Mouse (Mus musculus) embryonic facial prominence, embryonic 14.5 days (tissue): ENCODE results near the gene B4gat1. TPM values are rescaled to one million over a fixed set of nuclear protein-coding genes. Genes with fewer than 3 reads are reported as not detected.
"Not testable (repeated sequence)": the region's sequence is repeated elsewhere in the genome, so short reads cannot be mapped to it uniquely, and the experiment has no call there.

Experiments
- ATAC-seq: fragments of 200-750 bp; cut with Nextera tagmentation; 2 replicates; pipeline ENCODE4 v1.8.0; 2017; ENCODE audit warnings: low read depth, moderate number of reproducible peaks, moderate TSS enrichment
- DNase-seq: peaks from one replicate; pipeline ENCODE4 v3.0.0-alpha.2; 2015; ENCODE audit warnings: low spot score
- H3K27ac ChIP-seq: fragments of 300-500 bp; sonication (generic); replicated peaks from 2 replicates; pipeline ENCODE4 v1.5.1; 2014; ENCODE audit warnings: low read depth, mild to moderate bottlenecking, low read length, moderate library complexity
- H3K27me3 ChIP-seq: fragments of 300-500 bp; sonication (generic); replicated peaks from 2 replicates; pipeline ENCODE4 v1.6.1; 2014; ENCODE audit warnings: low read length; ENCODE audit not compliant: control insufficient read depth, insufficient read depth
- H3K36me3 ChIP-seq: fragments of 300-500 bp; sonication (generic); 2 replicates; pipeline ENCODE4 v1.6.1; 2014; ENCODE audit warnings: low read length, mixed read lengths; ENCODE audit not compliant: control insufficient read depth, insufficient read depth
- H3K4me1 ChIP-seq: fragments of 300-500 bp; sonication (generic); 2 replicates; pipeline ENCODE4 v1.6.1; 2014; ENCODE audit warnings: antibody characterized with exemption, low read length; ENCODE audit not compliant: control insufficient read depth, insufficient read depth
- H3K4me2 ChIP-seq: fragments of 300-500 bp; sonication (generic); 2 replicates; pipeline ENCODE4 v1.6.1; 2014; ENCODE audit warnings: low read depth, mild to moderate bottlenecking, low read length, moderate library complexity, mixed read lengths
- H3K4me3 ChIP-seq: fragments of 300-500 bp; sonication (generic); 2 replicates; pipeline ENCODE4 v1.5.1; 2014; ENCODE audit warnings: low read depth, mild to moderate bottlenecking, low read length
- H3K9ac ChIP-seq: fragments of 300-500 bp; sonication (generic); 2 replicates; pipeline ENCODE4 v1.6.1; 2014; ENCODE audit warnings: low read depth, mild to moderate bottlenecking, low read length, moderate library complexity, mixed read lengths
- H3K9me3 ChIP-seq: fragments of 300-500 bp; sonication (generic); 2 replicates; pipeline ENCODE4 v1.6.1; 2016; ENCODE audit warnings: low read length; ENCODE audit not compliant: control insufficient read depth
- WGBS: fragments of 180-500 bp; shearing (Covaris S2); extraction: QIAGEN DNeasy Blood & Tissue Kit; methylation state at CpG from one replicate; pipeline ENCODE4 v1.1.7; 2014; 5-methylcytosine and 5-hydroxymethylcytosine counted together
- polyA plus RNA-seq: library from polyadenylated mRNA; unstranded; fragments of >200 nt; fragmentation: Nextera tagmentation; extraction: Ambion mirVana; gene quantifications from 2 replicates; pipeline ENCODE4 v1.2.1, GENCODE M21; 2014

The B4gat1 gene
- polyA plus RNA-seq, 1 experiment from 2014 or later = 42.9 TPM

GRCm38 (mm10) chr19:5082005-5082404 lies 43.4 kb downstream of the B4gat1 start:
- Histone ChIP-seq H3K27ac (no peak overlapping the region), H3K9ac (no peak overlapping the region), H3K4me2 (no peak overlapping the region), H3K9me3 (no peaks in the 10 kb centered on the region), H3K4me3 (no peak overlapping the region), H3K27me3 (peaks cover 62% of the 10 kb centered on the region), H3K4me1 (no peaks in the 10 kb centered on the region), H3K36me3 (no peaks in the 10 kb centered on the region)
- 72% methylated on average over 14 of the region's 18 CpGs for WGBS
- no peak for DNase-seq
- ATAC-seq = no peak

GRCm38 (mm10) chr19:5082596-5082995 lies 44.0 kb downstream of the B4gat1 start:
- Histone ChIP-seq H3K4me2 (no peak overlapping the region), H3K27me3 (peaks cover 62% of the 10 kb centered on the region), H3K4me1 (peaks cover 4% of the 10 kb centered on the region; the same call in 1 of the 2 replicates), H3K36me3 (no peaks in the 10 kb centered on the region), H3K4me3 (no peak overlapping the region), H3K9me3 (no peaks in the 10 kb centered on the region), H3K27ac (no peak overlapping the region), H3K9ac (no peak overlapping the region)
- ATAC-seq (no peak), DNase-seq (no peak)
- 70% methylated on average over 22 of the region's 24 CpGs for WGBS

- Histone ChIP-seq H3K4me1 (peaks cover 7% of the 10 kb centered on the region; the same call in 1 of the 2 replicates), H3K27ac (no peak overlapping the region), H3K9me3 (no peaks in the 10 kb centered on the region), H3K4me3 (peak overlapping the region; percentile 49), H3K36me3 (peaks cover under 1% of the 10 kb centered on the region; the same call in 1 of the 2 replicates), H3K9ac (no peak overlapping the region; the same call in 1 of the 2 replicates), H3K27me3 (peaks cover 62% of the 10 kb centered on the region), H3K4me2 (peak overlapping the region; percentile 83; the same call in 1 of the 2 replicates)
- 59% methylated on average over 3 of the region's 3 CpGs for WGBS
- ATAC-seq (no peak), DNase-seq (no peak)
Measured at GRCm38 (mm10) chr19:5083961-5084833, 45.6 kb downstream of the B4gat1 start.

- ATAC-seq (no peak), DNase-seq (no peak)
- H3K9ac ChIP-seq = peak overlapping the region; percentile 61; the same call in 1 of the 2 replicates
- WGBS = 8% methylated on average over 7 of the region's 15 CpGs
- H3K27ac ChIP-seq = no peak overlapping the region
- no peaks in the 10 kb centered on the region for H3K9me3 ChIP-seq
- peaks cover 62% of the 10 kb centered on the region for H3K27me3 ChIP-seq
- peaks cover 6% of the 10 kb centered on the region; the same call in 1 of the 2 replicates for H3K36me3 ChIP-seq
- H3K4me2 ChIP-seq = peak overlapping the region; percentile 83
- peaks cover 10% of the 10 kb centered on the region; the same call in 1 of the 2 replicates for H3K4me1 ChIP-seq
- peak overlapping the region; percentile 49 for H3K4me3 ChIP-seq
Measured at GRCm38 (mm10) chr19:5084834-5085144, 46.2 kb downstream of the B4gat1 start.

- no peaks in the 10 kb centered on the region for H3K9me3 ChIP-seq
- H3K36me3 ChIP-seq = peaks cover 11% of the 10 kb centered on the region
- DNase-seq = no peak
- H3K4me3 ChIP-seq = peak within 1 kb of the TSS; percentile 49
- H3K9ac ChIP-seq = peak within 1 kb of the TSS; percentile 61
- H3K27me3 ChIP-seq = peaks cover 62% of the 10 kb centered on the region
- WGBS = 1% methylated on average over 22 of the region's 69 CpGs
- no peak for ATAC-seq
- no peak within 1 kb of the TSS for H3K27ac ChIP-seq
- H3K4me1 ChIP-seq = peaks cover 10% of the 10 kb centered on the region; the same call in 1 of the 2 replicates
- H3K4me2 ChIP-seq = peak within 1 kb of the TSS; percentile 83
Measured at GRCm38 (mm10) chr19:5085145-5085863, 46.7 kb downstream of the B4gat1 start, which contains the start of gene Tmem151a. Gene Tmem151a (minus strand): TSS chr19:5085531.

GRCm38 (mm10) chr19:5086533-5086932 lies 47.9 kb downstream of the B4gat1 start:
- DNase-seq, H3K9me3 ChIP-seq, ATAC-seq, H3K4me1 ChIP-seq, H3K9ac ChIP-seq, H3K4me3 ChIP-seq, H3K4me2 ChIP-seq, H3K27ac ChIP-seq: not testable (repeated sequence)
- Histone ChIP-seq H3K36me3 (peaks cover 23% of the 10 kb centered on the region), H3K27me3 (peaks cover 50% of the 10 kb centered on the region)
- WGBS = 52% methylated on average over 4 of the region's 4 CpGs

GRCm38 (mm10) chr19:5087884-5088728 lies 49.5 kb downstream of the B4gat1 start, which contains the start of gene Yif1a:
Gene Yif1a (plus strand): TSS chr19:5088538.
- Histone ChIP-seq H3K4me1 (peaks cover 10% of the 10 kb centered on the region; the same call in 1 of the 2 replicates), H3K36me3 (peaks cover 39% of the 10 kb centered on the region), H3K27ac (peak within 1 kb of the TSS; percentile 78), H3K27me3 (peaks cover 34% of the 10 kb centered on the region), H3K4me2 (peak within 1 kb of the TSS; percentile 85), H3K9me3 (no peaks in the 10 kb centered on the region), H3K4me3 (peak within 1 kb of the TSS; percentile 77), H3K9ac (peak within 1 kb of the TSS; percentile 78)
- DNase-seq = peak; percentile 100
- 1% methylated on average over 57 of the region's 58 CpGs for WGBS
- ATAC-seq = peak; percentile 94

GRCm38 (mm10) chr19:5089324-5089723 lies 50.7 kb downstream of the B4gat1 start:
- Histone ChIP-seq H3K9ac (peak overlapping the region; percentile 78), H3K4me2 (peak overlapping the region; percentile 85), H3K36me3 (peaks cover 46% of the 10 kb centered on the region), H3K4me1 (peaks cover 10% of the 10 kb centered on the region), H3K4me3 (peak overlapping the region; percentile 77), H3K27ac (no peak overlapping the region), H3K27me3 (peaks cover 22% of the 10 kb centered on the region), H3K9me3 (no peaks in the 10 kb centered on the region)
- no peak for DNase-seq
- no peak for ATAC-seq
- WGBS = 97% methylated on average over 4 of the region's 4 CpGs
